Mouse (Mus musculus) embryonic facial prominence, embryonic 10.5 days (tissue): ENCODE results near the gene Nudt15. TPM values are rescaled to one million over a fixed set of nuclear protein-coding genes. Genes with fewer than 3 reads are reported as not detected.

Experiments used
- DNase-seq: peaks from one replicate; pipeline ENCODE4 v3.0.0-alpha.2; 2017; ENCODE audit warnings: low spot score
- H3K27ac ChIP-seq: fragments of 300-500 bp; sonication (generic); replicated peaks from 2 replicates; pipeline ENCODE4 v1.5.1; 2016; ENCODE audit warnings: mild to moderate bottlenecking
- H3K27me3 ChIP-seq: fragments of 300-500 bp; sonication (generic); replicated peaks from 2 replicates; pipeline ENCODE4 v1.6.1; 2016; ENCODE audit warnings: low read depth, mild to moderate bottlenecking; ENCODE audit not compliant: poor library complexity, severe bottlenecking
- H3K36me3 ChIP-seq: fragments of 300-500 bp; sonication (generic); replicated peaks from 2 replicates; pipeline ENCODE4 v1.6.1; 2016; ENCODE audit warnings: mild to moderate bottlenecking, moderate library complexity
- H3K4me1 ChIP-seq: fragments of 300-500 bp; sonication (generic); 2 replicates; pipeline ENCODE4 v1.6.1; 2016
- H3K4me3 ChIP-seq: fragments of 300-500 bp; sonication (generic); 2 replicates; pipeline ENCODE4 v1.5.1; 2016; ENCODE audit warnings: mild to moderate bottlenecking, moderate library complexity
- H3K9me3 ChIP-seq: fragments of 300-500 bp; sonication (generic); 2 replicates; pipeline ENCODE4 v1.6.1; 2016; ENCODE audit warnings: mild to moderate bottlenecking
- WGBS: fragments of 180-500 bp; shearing (Covaris S2); methylation state at CpG from one replicate; pipeline ENCODE4 v1.1.7; 2016; 5-methylcytosine and 5-hydroxymethylcytosine counted together
- polyA plus RNA-seq: library from polyadenylated mRNA; unstranded; fragments of >200 nt; fragmentation: Nextera tagmentation; extraction: Ambion mirVana; gene quantifications from 2 replicates; pipeline ENCODE4 v1.2.1, GENCODE M21; 2016

Nudt15 gene
- polyA plus RNA-seq, 1 experiment from 2014 or later: 8.5 TPM

DNA sequence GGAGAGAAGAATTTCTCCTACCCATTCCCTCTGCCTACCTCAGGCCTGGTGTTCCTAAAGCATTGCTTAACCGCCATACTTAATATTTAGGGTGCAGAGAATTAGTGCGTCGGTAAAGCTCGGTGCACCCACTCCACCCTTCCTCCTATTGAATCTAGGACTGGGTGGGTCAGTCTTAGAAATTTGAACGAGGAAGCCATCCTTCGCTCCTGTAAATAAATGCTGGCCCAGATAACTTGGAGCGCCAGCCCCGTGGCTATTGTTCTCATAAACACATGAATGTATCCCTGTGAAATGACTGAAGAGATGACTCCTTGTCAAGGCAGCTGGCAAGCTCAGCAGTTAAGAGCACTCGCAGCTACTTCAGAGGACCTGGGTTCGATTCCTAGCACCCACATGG lies 71.0 kb downstream of the Nudt15 start:
- Histone ChIP-seq H3K27me3 (no peaks in the 10 kb centered on the region), H3K4me1 (peaks cover 15% of the 10 kb centered on the region; the same call in 1 of the 2 replicates), H3K36me3 (no peaks in the 10 kb centered on the region), H3K4me3 (no peak overlapping the region), H3K27ac (no peak overlapping the region), H3K9me3 (no peaks in the 10 kb centered on the region; the same call in 1 of the 2 replicates)
- no peak for DNase-seq
- 93% methylated on average over 10 of the region's 10 CpGs for WGBS

DNA sequence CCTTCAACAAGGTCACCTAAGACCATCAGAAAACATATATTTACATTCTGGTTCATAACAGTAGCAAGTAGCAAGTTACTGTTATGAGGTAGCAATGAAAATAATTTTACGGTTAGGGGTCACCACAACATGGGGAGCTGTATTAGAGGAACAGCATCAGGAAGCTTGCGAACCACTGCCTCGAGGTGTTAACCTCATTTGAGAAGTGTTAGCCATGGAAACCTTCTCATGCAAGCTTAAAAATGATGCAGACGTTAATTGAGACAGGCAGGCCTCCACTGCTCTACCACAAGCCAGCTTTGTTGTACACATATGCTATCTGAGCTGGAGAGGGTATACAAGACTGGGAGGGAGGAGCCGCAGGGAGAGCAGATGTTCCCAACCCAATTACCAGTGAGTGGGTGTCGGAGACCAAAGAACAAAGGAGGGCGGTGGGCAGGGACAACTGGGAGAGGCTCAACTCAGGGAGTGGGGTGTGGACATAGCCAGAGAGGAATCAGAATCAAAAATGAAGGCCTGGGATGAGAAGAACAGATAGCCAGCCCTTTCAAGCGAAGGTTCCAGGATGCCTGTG lies 71.6 kb downstream of the Nudt15 start:
- DNase-seq: no peak
- H3K9me3 ChIP-seq: no peaks in the 10 kb centered on the region; the same call in 1 of the 2 replicates
- H3K4me3 ChIP-seq: no peak overlapping the region
- peaks cover 11% of the 10 kb centered on the region; the same call in 1 of the 2 replicates for H3K4me1 ChIP-seq
- no peak overlapping the region for H3K27ac ChIP-seq
- no peaks in the 10 kb centered on the region for H3K36me3 ChIP-seq
- 79% methylated on average over 8 of the region's 8 CpGs for WGBS
- H3K27me3 ChIP-seq: no peaks in the 10 kb centered on the region

DNA sequence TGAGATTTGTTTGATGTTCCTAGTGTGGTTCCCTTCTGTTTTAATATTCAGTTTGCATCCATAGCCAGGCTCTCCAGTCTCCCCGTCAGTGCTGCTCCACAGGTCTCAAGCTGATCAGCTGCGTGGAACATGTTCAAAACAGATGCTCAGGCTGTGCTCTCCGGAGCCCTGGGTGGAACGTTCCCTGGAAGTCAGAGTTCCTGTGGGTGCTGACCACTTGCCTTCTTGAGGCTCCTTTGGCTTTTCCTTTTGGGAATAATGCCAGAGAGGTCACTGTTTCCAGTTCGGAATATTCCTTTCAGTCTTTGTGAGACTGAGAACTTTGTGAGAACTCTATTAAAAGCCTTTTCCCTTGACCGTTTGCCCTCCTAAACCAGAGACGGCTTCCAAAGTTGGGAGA lies 72.5 kb downstream of the Nudt15 start:
- Histone ChIP-seq H3K27ac (0 out of 2 replicates have a peak overlapping the region, but pooled peaks have one; percentile 25), H3K4me1 (peaks cover 9% of the 10 kb centered on the region; the same call in 1 of the 2 replicates), H3K4me3 (no peak overlapping the region), H3K27me3 (no peaks in the 10 kb centered on the region), H3K36me3 (no peaks in the 10 kb centered on the region), H3K9me3 (no peaks in the 10 kb centered on the region; the same call in 1 of the 2 replicates)
- 87% methylated on average over 7 of the region's 7 CpGs for WGBS
- no peak for DNase-seq

DNA sequence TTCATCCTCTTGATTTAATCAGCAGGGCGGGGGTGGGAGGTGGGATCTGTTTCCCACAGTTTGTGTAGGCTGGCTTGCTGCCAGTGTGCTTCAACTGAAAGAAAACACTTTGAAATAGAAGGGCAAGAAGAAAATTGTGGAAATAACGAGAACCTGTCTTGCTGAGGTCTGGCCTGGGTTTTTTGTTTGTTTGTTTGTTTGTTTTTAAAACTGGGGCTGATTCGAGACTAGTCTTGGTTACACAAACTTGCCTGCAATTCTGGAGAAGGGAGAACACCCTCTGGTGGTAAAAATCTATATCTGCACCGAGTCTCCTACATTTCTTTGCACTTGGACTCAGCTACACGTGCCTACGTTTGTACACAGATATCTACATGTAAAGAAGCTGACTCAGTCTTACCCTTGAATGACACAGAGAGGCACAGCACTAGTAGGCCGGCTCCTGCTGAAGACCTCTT lies 73.4 kb downstream of the Nudt15 start:
- H3K9me3 ChIP-seq: no peaks in the 10 kb centered on the region; the same call in 1 of the 2 replicates
- no peak for DNase-seq
- H3K4me3 ChIP-seq: no peak overlapping the region
- no peaks in the 10 kb centered on the region for H3K36me3 ChIP-seq
- peaks cover 9% of the 10 kb centered on the region; the same call in 1 of the 2 replicates for H3K4me1 ChIP-seq
- WGBS: 33% methylated on average over 7 of the region's 7 CpGs
- no peak overlapping the region for H3K27ac ChIP-seq
- no peaks in the 10 kb centered on the region for H3K27me3 ChIP-seq

DNA sequence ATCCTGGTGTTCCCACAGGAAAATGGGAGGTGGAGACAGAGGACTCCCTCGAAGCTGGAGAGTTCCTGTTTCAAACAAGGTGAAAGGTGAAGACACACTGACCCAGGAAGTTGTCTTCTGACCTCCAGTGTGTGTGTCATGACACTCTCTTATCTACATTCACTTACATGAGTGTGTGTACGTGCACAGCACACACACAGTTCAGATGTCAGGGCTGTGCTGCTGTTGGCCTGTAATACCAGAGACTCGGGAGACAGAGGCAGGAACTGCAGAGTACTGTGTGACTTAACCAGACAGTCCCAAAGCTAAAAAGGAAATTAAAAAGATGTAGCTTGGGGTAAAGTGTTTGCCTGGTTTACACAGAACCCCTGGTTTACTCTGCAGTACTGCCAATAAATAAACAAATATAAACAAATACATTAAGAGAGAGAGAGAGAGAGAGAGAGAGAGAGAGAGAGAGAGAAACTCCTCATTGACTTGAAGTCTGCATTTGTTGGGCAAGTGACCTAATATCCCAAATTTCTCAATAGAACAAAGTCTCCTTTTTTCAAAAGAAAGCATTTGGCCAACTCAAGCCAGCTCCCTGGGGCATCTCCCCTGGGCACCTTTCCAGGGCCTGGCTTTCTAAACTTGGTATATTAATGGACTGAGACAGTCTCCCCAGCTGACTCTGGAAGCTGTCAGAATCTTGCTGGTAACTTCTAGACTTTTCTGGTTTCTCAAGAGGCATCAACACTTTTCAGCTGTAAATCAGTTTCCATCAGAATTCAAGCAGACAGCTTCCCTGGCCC lies 74.2 kb downstream of the Nudt15 start:
- H3K4me1 ChIP-seq: peaks cover 9% of the 10 kb centered on the region; the same call in 1 of the 2 replicates
- H3K27me3 ChIP-seq: no peaks in the 10 kb centered on the region
- no peak overlapping the region for H3K4me3 ChIP-seq
- H3K9me3 ChIP-seq: no peaks in the 10 kb centered on the region; the same call in 1 of the 2 replicates
- H3K36me3 ChIP-seq: no peaks in the 10 kb centered on the region
- 39% methylated on average over 3 of the region's 3 CpGs for whole genome bisulfite sequencing
- DNase-seq: no peak
- no peak overlapping the region for H3K27ac ChIP-seq

DNA sequence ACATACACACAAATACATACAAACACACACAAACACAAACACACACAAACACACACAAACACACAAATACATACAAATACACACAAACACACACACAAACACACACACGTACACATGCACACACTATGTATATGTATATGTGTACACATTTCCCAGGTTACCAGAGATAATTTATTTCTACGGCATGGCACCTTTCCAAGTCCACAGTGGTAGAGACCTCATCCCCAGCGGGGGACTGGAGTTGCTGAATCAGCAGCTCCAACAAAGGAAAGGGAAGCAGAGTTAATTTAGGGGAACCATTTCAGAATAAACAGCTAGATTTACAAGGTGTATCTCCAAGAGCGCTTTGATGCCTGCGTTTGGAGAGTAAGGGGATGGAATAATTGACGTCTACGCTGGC lies 75.8 kb downstream of the Nudt15 start:
- 77% methylated on average over 7 of the region's 7 CpGs for WGBS
- H3K27me3 ChIP-seq: no peaks in the 10 kb centered on the region
- H3K27ac ChIP-seq: no peak overlapping the region
- no peak overlapping the region for H3K4me3 ChIP-seq
- no peaks in the 10 kb centered on the region for H3K36me3 ChIP-seq
- H3K9me3 ChIP-seq: no peaks in the 10 kb centered on the region; the same call in 1 of the 2 replicates
- peaks cover 9% of the 10 kb centered on the region; the same call in 1 of the 2 replicates for H3K4me1 ChIP-seq
- DNase-seq: no peak

DNA sequence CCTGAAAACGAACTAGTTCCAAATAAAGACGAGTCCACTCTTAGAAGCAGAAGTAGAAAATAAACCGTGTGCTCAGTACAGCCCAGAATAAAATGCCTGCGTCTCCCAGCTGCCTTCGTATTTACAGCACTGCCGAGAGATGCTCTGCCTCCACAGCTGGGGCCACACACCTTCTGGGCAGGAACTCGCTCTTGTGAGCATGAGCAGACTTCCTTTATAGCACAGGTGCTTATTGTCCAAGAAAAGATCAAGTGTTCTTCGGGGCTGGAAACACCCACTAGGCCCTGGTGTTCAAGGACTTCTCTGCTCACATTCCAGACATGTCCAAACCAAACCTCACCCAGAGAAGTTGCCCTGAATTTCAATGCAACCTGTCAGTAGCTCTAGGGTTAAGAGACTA lies 77.4 kb downstream of the Nudt15 start:
- Histone ChIP-seq H3K4me1 (peaks cover 9% of the 10 kb centered on the region; the same call in 1 of the 2 replicates), H3K36me3 (no peaks in the 10 kb centered on the region), H3K9me3 (no peaks in the 10 kb centered on the region), H3K27ac (no peak overlapping the region), H3K27me3 (no peaks in the 10 kb centered on the region), H3K4me3 (no peak overlapping the region)
- 82% methylated on average over 8 of the region's 8 CpGs for WGBS
- no peak for DNase-seq

DNA sequence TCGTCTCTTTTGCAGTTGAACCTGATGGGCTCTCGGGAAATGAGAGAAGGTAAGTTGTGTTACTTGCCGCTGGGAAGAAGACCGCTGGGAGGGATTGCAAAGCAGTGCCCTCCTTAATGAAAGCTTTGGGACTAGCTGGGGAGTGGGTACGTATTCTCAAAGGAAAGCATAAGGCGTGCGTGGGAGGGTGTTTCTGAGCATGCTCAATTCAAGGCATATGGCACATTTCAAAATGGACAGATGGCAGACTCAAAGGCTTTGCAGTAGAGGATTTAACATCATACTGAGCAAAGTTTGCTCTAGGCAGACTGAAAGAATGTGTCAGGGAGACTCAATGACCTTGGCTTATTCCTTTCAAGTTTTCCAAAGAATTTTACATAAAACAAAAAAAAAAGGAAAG lies 78.5 kb downstream of the Nudt15 start:
- peaks cover 8% of the 10 kb centered on the region; the same call in 1 of the 2 replicates for H3K4me1 ChIP-seq

More for the DNA sequence above, 78.5 kb downstream of the Nudt15 start:
- Histone ChIP-seq H3K4me3 (no peak overlapping the region), H3K36me3 (no peaks in the 10 kb centered on the region), H3K27ac (no peak overlapping the region), H3K9me3 (no peaks in the 10 kb centered on the region), H3K27me3 (no peaks in the 10 kb centered on the region)
- 85% methylated on average over 7 of the region's 7 CpGs for WGBS
- no peak for DNase-seq

Other genes with a start within 250 kb of the Nudt15 start
- 24.4 and 29.3 TPM in 2 replicates for gene Rb1, start 222.4 kb downstream of the Nudt15 start, polyA plus RNA-seq
- gene Itm2b, start 163.0 kb downstream of the Nudt15 start, polyA plus RNA-seq: 197 and 226 TPM in 2 replicates
- gene Med4, start 38.2 kb downstream of the Nudt15 start, polyA plus RNA-seq: 118 and 122 TPM in 2 replicates
- gene Sucla2, start 22.9 kb downstream of the Nudt15 start, polyA plus RNA-seq: 101 TPM in 2 replicates
- not detected in 2 replicates for gene Gm21750, start 113.0 kb upstream of the Nudt15 start, polyA plus RNA-seq